Mouse (Mus musculus): ENCODE data around the gene Susd1.

- TF ChIP-seq CTCF (IDR thresholded peaks at IDR 0.05; ENCODE audit: extremely low read depth, insufficient read depth, insufficient read length, insufficient replicate concordance) (no peak), POLR2A (IDR thresholded peaks at IDR 0.05; ENCODE audit: low read depth, low read length) (no peak)
These were observed 156.3 kb downstream of the Susd1 start for GRCm38 (mm10) chr4:59282137-59282536.

Data from spleen, adult 2 months (tissue).